Mouse (Mus musculus): ENCODE measurements around the gene Olfr1263. TPM values are rescaled to one million over a fixed set of nuclear protein-coding genes. Genes with fewer than 3 reads are reported as not detected.

Olfr1263 gene
- polyA plus RNA-seq (2014; fragmentation: Illumina TruSeq; extraction: RNeasy Lipid Tissue Mini Kit (QIAGEN cat#74804); ENCODE audit: low read depth, low replicate concordance), result not detected

DNA sequence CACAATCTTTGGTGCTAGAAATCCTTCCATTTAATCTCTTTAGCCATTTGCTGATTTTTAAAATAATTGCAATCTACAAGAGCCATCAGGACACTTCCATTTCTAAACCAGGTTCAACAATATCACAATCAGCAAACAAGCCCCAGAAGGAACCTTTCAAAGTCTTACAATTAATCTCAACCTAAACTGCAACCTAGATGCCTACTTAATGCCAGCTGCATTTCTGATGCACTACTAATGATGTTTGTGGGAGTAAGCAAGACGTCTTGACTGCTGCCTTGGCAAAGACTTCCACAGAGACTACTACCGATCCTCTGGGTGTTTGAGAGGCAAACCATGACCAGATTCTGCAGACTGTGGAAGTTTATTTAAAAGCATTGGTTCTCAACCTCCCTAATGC, at the start of gene Olfr1263:
Gene Olfr1263 (plus strand): TSS at position 301 of the 400 bp plus-strand sequence.

DNA sequence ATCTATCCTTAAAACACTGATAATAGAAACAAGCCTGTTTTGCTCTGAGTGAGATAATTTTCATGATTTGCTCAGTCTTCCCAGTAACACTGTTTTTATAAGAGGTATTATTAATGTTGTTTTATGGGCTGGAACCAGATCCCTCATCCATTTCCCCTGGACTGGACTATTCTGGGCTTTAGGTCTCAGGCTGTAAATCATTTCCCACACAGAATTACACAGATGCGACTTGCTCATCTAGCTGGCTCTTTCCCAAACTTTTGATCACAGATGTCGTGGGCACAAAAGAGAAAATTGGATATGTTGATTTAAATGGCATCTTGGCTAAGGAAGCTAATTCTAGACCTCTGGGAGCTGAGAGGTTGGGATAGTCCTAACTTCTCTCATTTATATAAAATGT, 37.7 kb upstream of the Olfr1263 start, which contains the start of gene Olfr1260:
Gene Olfr1260 (plus strand): TSS at position 157 of the 400 bp plus-strand sequence.

DNA sequence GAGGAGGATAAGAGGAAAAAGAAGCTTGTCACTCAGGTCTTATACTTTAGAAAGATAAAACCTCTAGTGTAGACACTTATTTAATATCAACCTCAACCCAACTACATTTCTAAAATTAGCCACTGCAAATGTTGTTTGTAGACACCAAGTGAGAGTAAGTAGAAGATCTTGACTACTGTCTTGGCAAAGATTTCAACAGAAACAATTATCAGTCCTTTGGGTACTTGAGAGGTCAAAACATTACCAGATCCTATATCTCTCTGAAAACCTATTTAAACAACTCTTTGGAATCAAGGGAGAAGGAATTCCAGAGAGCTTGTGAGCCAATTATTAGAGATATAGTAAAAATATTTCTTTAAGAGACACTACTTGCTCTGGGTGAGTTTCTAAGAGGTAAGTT, 21.0 kb upstream of the Olfr1263 start, which contains the start of gene Olfr1261:
Gene Olfr1261 (plus strand): TSS at position 301 of the 400 bp plus-strand sequence.

DNA sequence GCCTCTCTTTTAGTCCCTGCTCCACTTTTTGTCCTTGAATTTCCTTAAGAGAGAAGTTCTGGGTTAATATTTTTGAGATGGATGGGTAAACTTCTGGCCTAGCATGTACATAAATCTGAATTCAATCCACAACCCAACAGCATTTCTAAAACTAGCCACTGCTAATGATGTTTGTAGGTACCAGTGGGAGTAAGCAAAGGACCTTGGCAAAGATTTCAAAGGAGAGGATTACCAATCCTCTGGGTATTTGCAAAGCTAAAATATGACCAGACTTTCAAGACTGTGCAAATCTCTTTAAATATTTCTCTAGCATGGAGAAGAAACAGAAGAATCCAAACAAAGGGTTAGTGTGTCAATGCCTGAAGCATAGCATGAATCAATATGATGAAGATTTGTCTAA, 12.1 kb upstream of the Olfr1263 start, which contains the start of gene Olfr1262:
Gene Olfr1262 (plus strand): TSS at position 301 of the 400 bp plus-strand sequence.

DNA sequence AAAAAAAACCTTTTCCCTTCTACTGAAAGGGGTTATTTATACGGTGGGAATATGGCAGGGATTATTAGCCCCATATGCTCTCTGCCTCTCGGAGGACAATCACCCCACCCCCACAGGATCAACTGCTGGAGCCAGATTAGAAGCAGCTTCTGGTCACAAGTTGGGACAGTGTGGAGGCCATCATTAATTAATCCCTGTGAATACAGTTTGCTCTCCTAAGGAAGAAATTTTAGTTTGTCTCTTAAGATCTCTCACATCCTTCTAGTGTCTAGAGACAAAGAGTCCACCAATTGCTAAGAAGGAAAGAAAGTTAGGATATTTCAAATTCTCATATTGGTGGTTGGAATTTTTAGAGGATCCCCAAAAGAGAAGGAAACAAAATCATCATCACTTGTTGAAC, 13.5 kb downstream of the Olfr1263 start, which contains the start of gene Olfr1264:
Gene Olfr1264 (minus strand): TSS at position 101 of the 400 bp plus-strand sequence.

DNA sequence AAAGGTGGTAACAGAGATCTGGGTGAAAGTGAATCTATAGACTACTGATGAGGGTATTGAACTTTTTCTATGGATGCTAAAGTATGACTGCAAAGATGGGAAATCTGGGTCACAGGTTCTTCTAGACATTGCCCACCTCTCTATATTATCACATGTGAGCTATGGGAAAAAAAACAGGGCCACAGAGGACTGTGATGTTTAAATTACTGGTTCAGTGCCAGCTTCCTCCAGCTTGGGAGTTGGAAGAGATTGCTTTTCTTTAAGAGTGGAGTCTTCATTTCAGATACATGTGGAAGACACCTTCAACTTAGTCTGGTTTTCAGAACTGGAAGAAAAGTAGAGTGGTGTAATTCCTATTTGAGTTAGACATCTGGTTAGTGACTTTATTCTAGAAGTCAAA, 23.1 kb downstream of the Olfr1263 start, which contains the start of gene Olfr1265:
Gene Olfr1265 (plus strand): TSS at position 301 of the 400 bp plus-strand sequence.

DNA sequence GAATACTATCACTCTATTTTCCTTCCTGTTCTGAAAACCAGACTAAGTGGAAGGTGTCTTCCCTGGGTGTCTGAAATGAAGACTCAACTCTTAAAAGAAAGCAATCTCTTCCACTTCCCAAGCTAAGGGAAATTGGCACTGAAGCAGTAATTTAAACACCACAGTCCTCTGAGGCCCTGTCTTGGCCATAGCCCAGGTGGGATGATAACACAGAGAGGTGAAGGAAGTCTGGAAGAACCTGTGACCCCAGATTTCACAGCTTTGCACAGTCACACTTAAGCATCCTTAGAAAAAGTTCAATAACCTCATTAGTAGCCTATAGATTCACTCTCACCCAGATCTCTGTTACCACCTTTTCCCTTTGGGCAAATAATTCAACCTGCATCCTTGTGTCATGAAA, 51.6 kb downstream of the Olfr1263 start, which contains the start of gene Olfr140:
Gene Olfr140 (minus strand): TSS at position 101 of the 400 bp plus-strand sequence.

Other genes starting within 250 kb of the Olfr1263 start
- gene Olfr1254, start 218.5 kb upstream of the Olfr1263 start, polyA plus RNA-seq (2014; fragmentation: Illumina TruSeq; extraction: RNeasy Lipid Tissue Mini Kit (QIAGEN cat#74804); ENCODE audit: low read depth, low replicate concordance), result not detected
- not detected for gene Olfr1255, start 200.1 kb upstream of the Olfr1263 start, polyA plus RNA-seq (2014; fragmentation: Illumina TruSeq; extraction: RNeasy Lipid Tissue Mini Kit (QIAGEN cat#74804); ENCODE audit: low read depth, low replicate concordance)
- not detected for gene Olfr1256, start 170.6 kb upstream of the Olfr1263 start, polyA plus RNA-seq (2014; fragmentation: Illumina TruSeq; extraction: RNeasy Lipid Tissue Mini Kit (QIAGEN cat#74804); ENCODE audit: low read depth, low replicate concordance)
- gene Olfr48, start 163.9 kb upstream of the Olfr1263 start, polyA plus RNA-seq (2014; fragmentation: Illumina TruSeq; extraction: RNeasy Lipid Tissue Mini Kit (QIAGEN cat#74804); ENCODE audit: low read depth, low replicate concordance), result not detected
- not detected for gene Olfr1257, start 133.7 kb upstream of the Olfr1263 start, polyA plus RNA-seq (2014; fragmentation: Illumina TruSeq; extraction: RNeasy Lipid Tissue Mini Kit (QIAGEN cat#74804); ENCODE audit: low read depth, low replicate concordance)
- not detected for gene Olfr1258, start 84.8 kb upstream of the Olfr1263 start, polyA plus RNA-seq (2014; fragmentation: Illumina TruSeq; extraction: RNeasy Lipid Tissue Mini Kit (QIAGEN cat#74804); ENCODE audit: low read depth, low replicate concordance)
- not detected for gene Olfr1259, start 63.5 kb upstream of the Olfr1263 start, polyA plus RNA-seq (2014; fragmentation: Illumina TruSeq; extraction: RNeasy Lipid Tissue Mini Kit (QIAGEN cat#74804); ENCODE audit: low read depth, low replicate concordance)
- not detected for gene Olfr1260, start 37.8 kb upstream of the Olfr1263 start, polyA plus RNA-seq (2014; fragmentation: Illumina TruSeq; extraction: RNeasy Lipid Tissue Mini Kit (QIAGEN cat#74804); ENCODE audit: low read depth, low replicate concordance)
- not detected for gene Olfr1261, start 20.9 kb upstream of the Olfr1263 start, polyA plus RNA-seq (2014; fragmentation: Illumina TruSeq; extraction: RNeasy Lipid Tissue Mini Kit (QIAGEN cat#74804); ENCODE audit: low read depth, low replicate concordance)
- not detected for gene Olfr1262, start 12.0 kb upstream of the Olfr1263 start, polyA plus RNA-seq (2014; fragmentation: Illumina TruSeq; extraction: RNeasy Lipid Tissue Mini Kit (QIAGEN cat#74804); ENCODE audit: low read depth, low replicate concordance)
- gene Olfr1264, start 13.4 kb downstream of the Olfr1263 start, polyA plus RNA-seq (2014; fragmentation: Illumina TruSeq; extraction: RNeasy Lipid Tissue Mini Kit (QIAGEN cat#74804); ENCODE audit: low read depth, low replicate concordance), result not detected
- gene Olfr1265, start 23.2 kb downstream of the Olfr1263 start, polyA plus RNA-seq (2014; fragmentation: Illumina TruSeq; extraction: RNeasy Lipid Tissue Mini Kit (QIAGEN cat#74804); ENCODE audit: low read depth, low replicate concordance), result not detected
- gene Olfr140, start 51.5 kb downstream of the Olfr1263 start, polyA plus RNA-seq (2014; fragmentation: Illumina TruSeq; extraction: RNeasy Lipid Tissue Mini Kit (QIAGEN cat#74804); ENCODE audit: low read depth, low replicate concordance), result not detected
- not detected for gene Olfr1269, start 109.3 kb downstream of the Olfr1263 start, polyA plus RNA-seq (2014; fragmentation: Illumina TruSeq; extraction: RNeasy Lipid Tissue Mini Kit (QIAGEN cat#74804); ENCODE audit: low read depth, low replicate concordance)
- gene Olfr32, start 130.2 kb downstream of the Olfr1263 start, polyA plus RNA-seq (2014; fragmentation: Illumina TruSeq; extraction: RNeasy Lipid Tissue Mini Kit (QIAGEN cat#74804); ENCODE audit: low read depth, low replicate concordance), result not detected
- gene Olfr1270, start 141.0 kb downstream of the Olfr1263 start, polyA plus RNA-seq (2014; fragmentation: Illumina TruSeq; extraction: RNeasy Lipid Tissue Mini Kit (QIAGEN cat#74804); ENCODE audit: low read depth, low replicate concordance), result not detected
- not detected for gene Olfr1506, start 212.4 kb downstream of the Olfr1263 start, polyA plus RNA-seq (2014; fragmentation: Illumina TruSeq; extraction: RNeasy Lipid Tissue Mini Kit (QIAGEN cat#74804); ENCODE audit: low read depth, low replicate concordance)
- gene Olfr142, start 245.5 kb downstream of the Olfr1263 start, polyA plus RNA-seq (2014; fragmentation: Illumina TruSeq; extraction: RNeasy Lipid Tissue Mini Kit (QIAGEN cat#74804); ENCODE audit: low read depth, low replicate concordance), result not detected

Data from adipose tissue, adult 10 weeks (tissue).